Mouse (Mus musculus): Measurements from ENCODE around the gene Hdac7.
A peak's percentile ranks its signal among the peaks of the same experiment; 100 is the strongest.

Gene Hdac7

GRCm38 (mm10) chr15:97787799-97788667 lies 56.3 kb downstream of the Hdac7 start:
- DNase-seq = no peak

- no peak for DNase-seq
Observed at GRCm38 (mm10) chr15:97787148-97787798, 57.0 kb downstream of the Hdac7 start.

- peak; percentile 52 to 66 for DNase-seq
Observed at GRCm38 (mm10) chr15:97786412-97787112, 57.7 kb downstream of the Hdac7 start.

GRCm38 (mm10) chr15:97785731-97786411 lies 58.4 kb downstream of the Hdac7 start:
- DNase-seq = peak; percentile 61 to 71

- DNase-seq = peak; percentile 41 to 66
Observed at GRCm38 (mm10) chr15:97784561-97785161, 59.6 kb downstream of the Hdac7 start.

- peak; percentile 90 to 96 for DNase-seq
Observed at GRCm38 (mm10) chr15:97784092-97784559, 60.2 kb downstream of the Hdac7 start.

- peak; percentile 85 to 93 for DNase-seq
Observed at GRCm38 (mm10) chr15:97782749-97783105, 61.6 kb downstream of the Hdac7 start.

- DNase-seq = peak; percentile 68 to 76
Observed at GRCm38 (mm10) chr15:97781961-97782748, 62.1 kb downstream of the Hdac7 start.

- peak; percentile 79 to 89 for DNase-seq
Observed at GRCm38 (mm10) chr15:97780611-97781031, 63.7 kb downstream of the Hdac7 start.

GRCm38 (mm10) chr15:97779576-97779975 lies 64.7 kb downstream of the Hdac7 start:
- DNase-seq = no peak

- DNase-seq = peak; percentile 65 to 78
Observed at GRCm38 (mm10) chr15:97778311-97779098, 65.8 kb downstream of the Hdac7 start, which contains the start of gene Slc48a1. Gene Slc48a1, plus strand, starts transcription at chr15:97778520.

- DNase-seq = peak; percentile 68 to 70
Observed at GRCm38 (mm10) chr15:97776919-97777318, 67.4 kb downstream of the Hdac7 start.

GRCm38 (mm10) chr15:97776514-97776913 lies 67.8 kb downstream of the Hdac7 start:
- DNase-seq = peak; percentile 92 to 97

GRCm38 (mm10) chr15:97773961-97774370 lies 70.3 kb downstream of the Hdac7 start:
- DNase-seq = peak; percentile 68 to 71

- peak; percentile 97 to 99 for DNase-seq
Observed at GRCm38 (mm10) chr15:97773108-97773507, 71.2 kb downstream of the Hdac7 start.

- DNase-seq = peak in 1 of 2 experiments; percentile 59
Observed at GRCm38 (mm10) chr15:97770280-97770679, 74.0 kb downstream of the Hdac7 start.

- peak; percentile 69 to 79 for DNase-seq
Observed at GRCm38 (mm10) chr15:97768192-97768591, 76.1 kb downstream of the Hdac7 start.

GRCm38 (mm10) chr15:97767280-97768186 lies 76.8 kb downstream of the Hdac7 start, which contains the start of gene Rapgef3:
Gene Rapgef3, minus strand, starts transcription at chr15:97767972.
- peak; percentile 95 to 96 for DNase-seq

All from kidney, postnatal 36 days (tissue).